23 mouse cellular contexts compared by ENCODE assay signal in genomic region chr15:36930433-36930832, GRCm38 (mm10).
A peak's percentile ranks its signal among the peaks of the same experiment; 100 is the strongest.
DNase-seq lines count a peak whose midpoint lies in the region; ATAC-seq and TF ChIP-seq lines count a peak whose summit lies in the region.
"Had no signal": no experiment of that assay in that cellular context is flagged by ENCODE, and none has a peak within 500 bp of the region (broad histone marks: within the 10 kb centered on the region; RNA-seq: fewer than 3 reads in every experiment).

No protein-coding gene starts in this region.

- H3K4me3 ChIP-seq in CH12.LX (replicated peaks in 1 of 3; ENCODE audit: low read depth in 2 of 3, low read length in 2 of 3, poor library complexity in 1 of 3) (no peak overlapping the region), myocyte (no peak overlapping the region)
- H3K4me3 ChIP-seq in hindbrain, embryonic 13.5 days: no peak overlapping the region
- H3K4me3 ChIP-seq: embryonic facial prominence, embryonic 12.5 days; forebrain, embryonic 13.5 days; heart, embryonic 10.5 days had no signal

- no peak for TF ChIP-seq EP300 in CH12.LX (IDR thresholded peaks at IDR 0.05; ENCODE audit: low read length)

- H3K79me2 ChIP-seq in CH12.LX (replicated peaks; ENCODE audit: control insufficient read depth, extremely low read depth, insufficient read depth, poor library complexity, severe bottlenecking) (no peaks in the 10 kb centered on the region), myocyte (ENCODE audit: control insufficient read depth, insufficient read depth) (no peaks in the 10 kb centered on the region)

- no peak overlapping the region for H3K9ac ChIP-seq in CH12.LX (ENCODE audit: insufficient read depth, low read depth)
- H3K9ac ChIP-seq in hindbrain, embryonic 13.5 days: no peak overlapping the region
- H3K9ac ChIP-seq: embryonic facial prominence, embryonic 12.5 days; forebrain, embryonic 13.5 days; forebrain, postnatal 0 days; hindbrain, embryonic 14.5 days had no signal

- no peak for TF ChIP-seq CTCF in CH12.LX (conservative IDR thresholded peaks at IDR 0.05 in 1 of 2, IDR thresholded peaks at IDR 0.05 in 1 of 2; ENCODE audit: low read depth in 2 of 2, low read length in 2 of 2)

- H3K27ac ChIP-seq in CH12.LX (ENCODE audit: insufficient read depth, low read depth): no peak overlapping the region
- no peak overlapping the region for H3K27ac ChIP-seq in hindbrain, embryonic 13.5 days
- H3K27ac ChIP-seq: embryonic facial prominence, embryonic 12.5 days; forebrain, embryonic 13.5 days; heart, embryonic 10.5 days; hindbrain, embryonic 14.5 days had no signal

- peaks cover 4% of the 10 kb centered on the region for H3K9me3 ChIP-seq in CH12.LX (replicated peaks; ENCODE audit: low read length)
- no peaks in the 10 kb centered on the region for H3K9me3 ChIP-seq in hindbrain, embryonic 13.5 days
- H3K9me3 ChIP-seq: embryonic facial prominence, embryonic 12.5 days; forebrain, embryonic 13.5 days; heart, embryonic 10.5 days had no signal

- dilution Hi-C loops in CH12.LX (cut with MboI; ENCODE audit: extremely low pct_ligation_motif_present, extremely low pct_unique_long_range_greater_than_20kb, low sequenced_read_pairs): no loop called here

- peak; percentile 47 to 61 for ATAC-seq in hematopoietic stem cell, adult 5-6 weeks (replicated peaks in 1 of 2; ENCODE audit: insufficient read depth in 1 of 2, low FRiP score in 2 of 2, low TSS enrichment in 1 of 2, low read depth in 1 of 2, poor library complexity in 2 of 2, severe bottlenecking in 2 of 2)
- no peak for ATAC-seq in hindbrain, embryonic 13.5 days (ENCODE audit: low FRiP score)
- ATAC-seq in inflammation-experienced regulatory T-cells, adult 6 months: no peak
- ATAC-seq: CD4-positive, CD25-positive, alpha-beta regulatory T cell, adult 4 months; forebrain, embryonic 13.5 days; forebrain, postnatal 0 days; intestine, embryonic 16.5 days; Patski had no signal

- TF ChIP-seq POLR2A in CH12.LX (IDR thresholded peaks at IDR 0.05; ENCODE audit: low read depth, low read length) (no peak), myocyte (IDR thresholded peaks at IDR 0.05; ENCODE audit: insufficient read length, low read depth) (no peak)

- DNase-seq in A20 (ENCODE audit: low read depth, low spot score) (peak; percentile 46), CH12.LX (ENCODE audit: extremely low read depth) (peak; percentile 48)
- DNase-seq in layer of hippocampus, adult 11-12 months (ENCODE audit: low spot score): no peak
- DNase-seq: adrenal gland, adult 2 months; adrenal gland, postnatal 36 days; cerebellum, adult 2 months; cerebellum, postnatal 10 days; embryo, embryonic 11 days; forebrain, postnatal 0 days; gastrocnemius, postnatal 14 days; heart, postnatal 10 days; heart, postnatal 4 days had no signal

- 78% methylated on average over 6 of the region's 6 CpGs for WGBS in hindbrain, embryonic 13.5 days

- H3K36me3 ChIP-seq in CH12.LX (replicated peaks in 1 of 2; ENCODE audit: control insufficient read depth in 1 of 2, insufficient read depth in 1 of 2, low read length in 1 of 2): no peaks in the 10 kb centered on the region
- H3K36me3 ChIP-seq in myocyte (ENCODE audit: control insufficient read depth, insufficient read depth): no peaks in the 10 kb centered on the region
- H3K36me3 ChIP-seq in hindbrain, embryonic 13.5 days: no peaks in the 10 kb centered on the region
- H3K36me3 ChIP-seq: embryonic facial prominence, embryonic 12.5 days; heart, embryonic 10.5 days had no signal

- TF ChIP-seq RAD21 in CH12.LX (IDR thresholded peaks at IDR 0.05; ENCODE audit: low read depth, low read length): no peak

- no peak overlapping the region for H3K4me2 ChIP-seq in CH12.LX (ENCODE audit: insufficient read depth, low read depth, poor library complexity, severe bottlenecking)
- no peak overlapping the region for H3K4me2 ChIP-seq in myocyte (ENCODE audit: low read depth)
- no peak overlapping the region for H3K4me2 ChIP-seq in hindbrain, embryonic 13.5 days
- H3K4me2 ChIP-seq: embryonic facial prominence, embryonic 12.5 days; forebrain, embryonic 13.5 days; hindbrain, embryonic 14.5 days had no signal

- no peaks in the 10 kb centered on the region for H3K27me3 ChIP-seq in CH12.LX (replicated peaks)
- no peaks in the 10 kb centered on the region for H3K27me3 ChIP-seq in myocyte (ENCODE audit: control insufficient read depth, insufficient read depth, insufficient read length)
- H3K27me3 ChIP-seq in hindbrain, embryonic 13.5 days: no peaks in the 10 kb centered on the region
- H3K27me3 ChIP-seq: embryonic facial prominence, embryonic 12.5 days; forebrain, embryonic 13.5 days; Patski had no signal

- H3K4me1 ChIP-seq in CH12.LX (ENCODE audit: control insufficient read depth in 1 of 2, insufficient read depth in 2 of 2): peaks cover 31 to 73% of the 10 kb centered on the region in 2 experiments
- no peaks in the 10 kb centered on the region for H3K4me1 ChIP-seq in hindbrain, embryonic 13.5 days (replicated peaks)
- H3K4me1 ChIP-seq: forebrain, embryonic 13.5 days had no signal

- in situ Hi-C loops in CH12.LX (cut with MboI; ENCODE audit: low pct_ligation_motif_present, low pct_unique_long_range_greater_than_20kb, low sequenced_read_pairs): loop anchor here (5.0 kb wide), 1 partner anchor 37 kb away; no protein-coding TSS in a partner anchor

- H3ac ChIP-seq in myocyte (ENCODE audit: control insufficient read depth, insufficient read length): no peak overlapping the region

TF ChIP-seq in CH12.LX, 34 proteins besides CTCF, POLR2A, EP300 and RAD21:
- TF ChIP-seq TCF12 (IDR thresholded peaks at IDR 0.05; ENCODE audit: low read depth, low read length) (no peak), CHD2 (IDR thresholded peaks at IDR 0.05; ENCODE audit: low read length) (no peak), MAX (IDR thresholded peaks at IDR 0.05; ENCODE audit: low read length) (no peak), ETS1 (conservative IDR thresholded peaks at IDR 0.05; ENCODE audit: low read depth, low read length) (no peak), JUND (conservative IDR thresholded peaks at IDR 0.05; ENCODE audit: low read depth, low read length) (no peak)

TF ChIP-seq in myocyte, 11 proteins besides CTCF, POLR2A, EP300 and RAD21:
- TF ChIP-seq MYOD1 (IDR thresholded peaks at IDR 0.05; ENCODE audit: control insufficient read depth in 1 of 3, insufficient read length in 2 of 3, low read depth in 2 of 3) (peak in 2 of 3 experiments; percentile 31 to 49), MYOG (IDR thresholded peaks at IDR 0.05; ENCODE audit: control insufficient read depth in 1 of 3, insufficient read depth in 1 of 3, insufficient read length in 2 of 3, low read depth in 2 of 3) (peak in 2 of 3 experiments; percentile 56 to 65), POLR2AphosphoS2 (IDR thresholded peaks at IDR 0.05; ENCODE audit: insufficient read length, low read depth) (no peak), TCF3 (IDR thresholded peaks at IDR 0.05; ENCODE audit: insufficient read length, low read depth) (no peak)

Comparison
In these comparisons a context has a peak if more than half of its experiments do, and no peak if none do; other contexts are left out.
1. ATAC-seq: peak in hematopoietic stem cell, adult 5-6 weeks (2 of 2); none in hindbrain, embryonic 13.5 days (single experiment) and inflammation-experienced regulatory T-cells, adult 6 months (single experiment).